Mouse (Mus musculus) kidney, adult 2 months (tissue): ENCODE data around the gene Pcsk5. TPM values are rescaled to one million over a fixed set of nuclear protein-coding genes. Genes with fewer than 3 reads are reported as not detected.

Source experiments
- DNase-seq: peaks from one replicate; pipeline ENCODE4 v3.0.0; 2021
- H3K27ac ChIP-seq: fragments of 200-500 bp; 2 replicates; pipeline ENCODE4 v1.5.1; 2012; ENCODE audit warnings: low read depth, low read length, control low read depth, inconsistent platforms; ENCODE audit not compliant: insufficient read depth
- H3K27me3 ChIP-seq: fragments of 200-500 bp; replicated peaks from 2 replicates; pipeline ENCODE4 v1.6.1; 2012; ENCODE audit warnings: mild to moderate bottlenecking, moderate library complexity, low read length, inconsistent platforms; ENCODE audit not compliant: control insufficient read depth, insufficient read depth
- H3K36me3 ChIP-seq: fragments of 200-500 bp; 2 replicates; pipeline ENCODE4 v1.6.1; 2012; ENCODE audit warnings: mild to moderate bottlenecking, moderate library complexity, low read length, inconsistent platforms; ENCODE audit not compliant: control insufficient read depth, insufficient read depth
- H3K4me1 ChIP-seq: fragments of 200-500 bp; 2 replicates; pipeline ENCODE4 v1.6.1; 2011; ENCODE audit warnings: low read length; ENCODE audit not compliant: control insufficient read depth, insufficient read depth
- H3K4me3 ChIP-seq: fragments of 200-500 bp; 2 replicates; pipeline ENCODE4 v1.5.1; 2011; ENCODE audit warnings: mild to moderate bottlenecking, low read depth, low read length, control low read depth; ENCODE audit not compliant: insufficient read depth
- CTCF ChIP-seq: fragments of 200-500 bp; conservative IDR thresholded peaks from 2 replicates; pipeline ENCODE4 v1.5.1; 2011; ENCODE audit warnings: low read depth, mild to moderate bottlenecking, control low read depth, low read length, moderate library complexity, mixed read lengths; ENCODE audit not compliant: insufficient read depth, insufficient read length
- POLR2A ChIP-seq: fragments of 200-500 bp; IDR thresholded peaks from one replicate; pipeline ENCODE4 v1.6.1; 2011; ENCODE audit warnings: low read depth, low read length, control low read depth
- WGBS: fragments of 180-500 bp; shearing (Covaris S2); methylation state at CpG from one replicate; pipeline ENCODE4 v1.1.7; 2018; 5-methylcytosine and 5-hydroxymethylcytosine counted together
- polyA plus RNA-seq: library from polyadenylated mRNA; depleted of rRNA; stranded (reverse); fragments of >200 nt; gene quantifications from 2 replicates; pipeline ENCODE4 v1.2.3, GENCODE M21; 2012

The Pcsk5 gene
- polyA plus RNA-seq, 1 experiment, result 9.4 TPM

GRCm38 (mm10) chr19:17385426-17385825, 452.0 kb downstream of the Pcsk5 start:
- 0 out of 2 replicates have a peak overlapping the region, but pooled peaks have one; percentile 93 for H3K27ac ChIP-seq
- H3K4me3 ChIP-seq, result no peak overlapping the region
- no peaks in the 10 kb centered on the region for H3K27me3 ChIP-seq
- no peaks in the 10 kb centered on the region for H3K36me3 ChIP-seq
- H3K4me1 ChIP-seq, result peaks cover 5% of the 10 kb centered on the region; the same call in 1 of the 2 replicates
- TF ChIP-seq CTCF, result no peak
- no peak for TF ChIP-seq POLR2A
- 18% methylated on average over 1 of the region's 1 CpGs for WGBS
- DNase-seq, result peak; percentile 77

- DNase-seq, result no peak
- peak overlapping the region; percentile 85; the same call in 1 of the 2 replicates for H3K27ac ChIP-seq
- 49% methylated on average over 4 of the region's 4 CpGs for WGBS
- no peaks in the 10 kb centered on the region for H3K36me3 ChIP-seq
- H3K4me1 ChIP-seq, result peaks cover 5% of the 10 kb centered on the region; the same call in 1 of the 2 replicates
- TF ChIP-seq CTCF (no peak), POLR2A (no peak)
- H3K27me3 ChIP-seq, result no peaks in the 10 kb centered on the region
- no peak overlapping the region for H3K4me3 ChIP-seq
Measured at GRCm38 (mm10) chr19:17385022-17385421, 452.4 kb downstream of the Pcsk5 start.

GRCm38 (mm10) chr19:17382807-17383397, 454.5 kb downstream of the Pcsk5 start:
- Histone ChIP-seq H3K36me3 (no peaks in the 10 kb centered on the region), H3K27me3 (no peaks in the 10 kb centered on the region), H3K4me1 (peaks cover 13% of the 10 kb centered on the region; the same call in 1 of the 2 replicates), H3K4me3 (no peak overlapping the region), H3K27ac (no peak overlapping the region)
- no peak for DNase-seq
- 83% methylated on average over 6 of the region's 6 CpGs for WGBS
- TF ChIP-seq POLR2A, result no peak
- no peak for TF ChIP-seq CTCF
